Mouse (Mus musculus): ENCODE data around the gene Coro2a. TPM values are rescaled to one million over a fixed set of nuclear protein-coding genes. Genes with fewer than 3 reads are reported as not detected.
"Not testable (repeated sequence)": the region's sequence is repeated elsewhere in the genome, so short reads cannot be mapped to it uniquely, and the experiment has no call there.

Coro2a gene
- polyA plus RNA-seq, 1 experiment from 2014 or later = 4.6 TPM

DNA sequence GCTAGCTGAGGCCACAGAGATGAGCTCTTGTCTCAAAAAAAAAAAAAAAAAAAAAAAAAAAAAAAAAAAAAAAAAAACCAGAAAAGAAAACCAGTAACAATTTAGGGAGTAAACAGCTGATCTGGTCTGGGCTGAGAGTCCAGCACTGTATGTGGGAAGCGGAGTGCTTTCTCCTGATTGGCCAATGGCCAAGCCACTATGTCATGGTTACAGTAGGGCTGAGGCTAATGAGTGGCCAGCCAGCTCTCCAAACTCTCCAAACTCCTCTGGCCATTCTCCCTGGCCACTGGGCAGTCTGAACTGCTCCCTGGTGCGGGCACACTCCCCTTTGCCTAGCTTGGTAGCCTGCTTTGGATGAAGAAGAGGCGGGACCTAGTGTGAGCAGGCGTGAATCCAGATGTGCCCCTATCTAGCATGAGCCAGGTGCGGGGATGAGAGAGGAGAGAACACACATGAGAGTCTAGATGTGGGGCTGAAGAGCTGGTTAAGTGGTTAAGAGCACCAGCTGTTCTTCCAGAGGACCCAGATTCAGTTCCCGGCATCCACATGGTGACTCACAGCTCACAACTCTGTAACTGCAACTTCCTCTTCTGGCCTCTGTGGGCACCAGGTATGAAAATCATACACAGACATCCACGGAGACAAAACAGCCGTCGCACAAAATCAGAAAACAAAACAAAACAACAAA is 10.0 kb downstream of the Coro2a start:
- Histone ChIP-seq H3K4me3 (no peak overlapping the region), H3K4me2 (replicated peaks) (no peak overlapping the region), H3K4me1 (no peaks in the 10 kb centered on the region), H3K9ac (replicated peaks) (no peak overlapping the region), H3K9me3 (no peaks in the 10 kb centered on the region), H3K27me3 (no peaks in the 10 kb centered on the region), H3K36me3 (no peaks in the 10 kb centered on the region), H3K27ac (replicated peaks) (no peak overlapping the region)
- ATAC-seq (replicated peaks) = no peak
- 89% methylated on average over 9 of the region's 9 CpGs for WGBS

DNA sequence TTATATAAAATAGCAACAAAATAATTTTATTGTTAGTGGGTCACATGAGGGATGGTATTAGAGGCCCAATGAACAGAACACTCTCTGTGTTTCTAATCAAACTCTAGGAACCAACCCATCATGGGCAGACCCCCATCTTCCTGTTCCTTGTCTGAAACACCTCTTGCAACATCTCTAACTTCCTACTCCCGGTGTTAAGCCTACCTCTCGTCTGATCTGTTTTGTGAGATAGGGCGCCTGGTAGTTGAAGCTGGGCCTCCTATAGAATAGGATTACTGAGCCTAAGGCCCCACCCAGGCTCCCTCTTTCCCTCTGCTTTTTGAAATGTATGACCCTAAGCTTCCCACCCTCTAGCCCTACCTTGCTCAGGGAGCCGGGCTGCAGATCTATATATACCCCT is 11.2 kb downstream of the Coro2a start:
- Histone ChIP-seq H3K9me3 (no peaks in the 10 kb centered on the region), H3K27ac (replicated peaks) (no peak overlapping the region), H3K9ac (replicated peaks) (no peak overlapping the region), H3K4me2 (replicated peaks) (no peak overlapping the region), H3K27me3 (no peaks in the 10 kb centered on the region), H3K36me3 (no peaks in the 10 kb centered on the region), H3K4me1 (no peaks in the 10 kb centered on the region), H3K4me3 (no peak overlapping the region)
- ATAC-seq (replicated peaks) = no peak
- WGBS = 69% methylated on average over 4 of the region's 4 CpGs

DNA sequence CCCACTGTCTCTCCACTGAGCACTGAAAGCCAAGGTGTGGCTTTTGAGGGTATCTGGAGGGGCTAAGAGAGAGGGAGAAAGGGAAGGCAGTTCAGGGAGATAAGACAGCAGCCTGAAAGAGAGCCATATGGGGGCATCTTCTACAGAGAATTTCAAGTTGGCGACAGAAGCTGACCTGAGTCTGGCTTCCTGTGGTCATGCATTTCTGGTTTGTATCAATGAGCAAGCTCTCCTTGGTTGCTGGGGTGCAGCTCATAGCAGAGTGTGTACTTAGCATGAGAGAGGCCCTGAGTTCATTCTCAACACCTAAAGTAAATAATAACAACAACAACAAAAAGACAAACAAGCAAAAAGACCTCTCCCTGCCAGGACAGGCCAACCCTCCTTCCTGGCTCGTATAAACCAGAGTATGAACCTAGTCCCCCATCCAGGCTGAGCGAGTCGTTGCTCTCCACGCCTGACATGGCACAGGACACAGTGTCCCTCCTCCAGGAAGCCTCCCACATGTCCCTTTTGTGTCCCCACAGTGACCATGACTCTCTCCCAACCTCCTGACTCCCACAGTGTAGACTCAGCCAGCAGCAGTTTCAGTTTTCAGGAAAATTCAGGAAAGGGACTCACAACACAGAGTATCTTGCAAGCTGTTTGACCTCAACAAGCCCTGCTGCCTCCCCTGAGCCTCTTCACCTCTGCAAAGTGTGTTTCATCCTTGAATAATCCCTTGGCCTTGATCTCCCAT is 11.9 kb downstream of the Coro2a start:
- H3K27me3 ChIP-seq = no peaks in the 10 kb centered on the region
- no peak overlapping the region for H3K4me2 ChIP-seq (replicated peaks)
- no peaks in the 10 kb centered on the region for H3K4me1 ChIP-seq
- H3K27ac ChIP-seq (replicated peaks) = no peak overlapping the region
- no peaks in the 10 kb centered on the region for H3K9me3 ChIP-seq
- H3K9ac ChIP-seq (replicated peaks) = no peak overlapping the region
- H3K36me3 ChIP-seq = no peaks in the 10 kb centered on the region
- ATAC-seq (replicated peaks) = no peak
- 84% methylated on average over 5 of the region's 5 CpGs for WGBS
- H3K4me3 ChIP-seq = no peak overlapping the region

DNA sequence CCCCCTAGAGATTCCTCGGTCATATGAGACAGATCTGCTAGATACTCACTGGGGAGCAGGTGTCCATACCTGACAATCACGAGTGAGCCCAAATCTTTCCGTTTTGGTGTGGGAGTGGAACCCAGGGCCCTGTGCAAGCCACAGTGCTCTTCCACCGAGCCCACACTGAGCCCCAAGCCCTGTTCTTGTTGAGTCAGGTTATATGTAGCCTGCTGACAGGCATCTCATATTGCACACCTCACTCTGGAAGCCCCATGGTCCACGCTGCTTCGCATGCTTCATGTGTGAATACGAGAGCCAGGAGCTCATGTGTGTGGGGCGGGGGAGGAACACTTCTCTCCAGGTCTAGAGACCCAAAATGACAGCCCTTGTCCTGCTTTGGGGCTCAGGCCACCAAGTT is 12.9 kb downstream of the Coro2a start:
- ATAC-seq (replicated peaks) = no peak
- H3K4me3 ChIP-seq = no peak overlapping the region
- no peaks in the 10 kb centered on the region for H3K36me3 ChIP-seq
- H3K27ac ChIP-seq (replicated peaks) = no peak overlapping the region
- no peaks in the 10 kb centered on the region for H3K27me3 ChIP-seq
- H3K4me1 ChIP-seq = no peaks in the 10 kb centered on the region
- H3K4me2 ChIP-seq (replicated peaks) = no peak overlapping the region
- H3K9ac ChIP-seq (replicated peaks) = no peak overlapping the region
- no peaks in the 10 kb centered on the region for H3K9me3 ChIP-seq
- 86% methylated on average over 8 of the region's 8 CpGs for WGBS

DNA sequence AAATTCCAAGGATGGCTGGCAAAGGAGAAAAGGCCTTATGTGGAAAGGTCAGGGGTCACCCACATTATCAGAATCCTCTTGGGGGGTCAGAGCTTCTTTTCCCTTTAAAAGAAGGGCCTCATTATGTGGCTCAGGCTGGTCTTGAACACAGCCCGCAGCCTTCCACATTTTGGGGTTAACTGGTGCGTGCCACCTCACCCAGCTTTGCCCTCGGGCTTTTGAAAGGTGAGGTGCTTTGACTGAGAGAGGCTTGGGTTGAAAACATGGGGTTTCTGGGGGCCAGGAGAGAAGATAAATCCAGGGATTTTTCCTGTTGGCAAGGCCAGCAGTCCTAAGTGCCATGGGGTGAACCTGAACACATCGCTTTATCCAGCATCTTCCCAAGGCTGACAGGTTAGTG is 15.5 kb downstream of the Coro2a start:
- H3K4me2 ChIP-seq (replicated peaks) = no peak overlapping the region
- 0 out of 2 replicates have a peak, but pooled peaks cover 4% of the 10 kb centered on the region for H3K9me3 ChIP-seq
- no peak overlapping the region for H3K9ac ChIP-seq (replicated peaks)
- H3K4me1 ChIP-seq = no peaks in the 10 kb centered on the region
- 65% methylated on average over 4 of the region's 4 CpGs for WGBS
- H3K27ac ChIP-seq (replicated peaks) = no peak overlapping the region
- no peak for ATAC-seq (replicated peaks)
- no peaks in the 10 kb centered on the region for H3K36me3 ChIP-seq
- H3K27me3 ChIP-seq = no peaks in the 10 kb centered on the region
- H3K4me3 ChIP-seq = no peak overlapping the region

DNA sequence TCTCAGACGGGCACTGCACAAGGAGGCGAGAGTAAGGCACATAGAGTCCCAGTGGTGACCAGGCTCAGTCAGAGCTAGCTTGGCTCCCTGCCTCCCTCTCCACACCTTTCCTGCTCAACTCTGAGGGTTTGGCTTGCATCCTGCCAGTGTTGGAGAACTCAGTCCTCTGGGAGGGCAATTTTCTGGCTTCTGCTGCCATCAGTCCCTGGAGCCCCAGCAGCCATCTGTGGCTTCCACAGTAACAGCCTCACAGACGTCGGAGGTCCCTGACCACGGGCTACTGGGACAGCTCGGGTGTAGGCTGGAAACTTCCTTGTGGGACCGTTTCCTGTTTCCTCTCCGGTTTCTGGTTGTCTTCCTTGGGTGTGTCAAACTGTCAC is 16.2 kb downstream of the Coro2a start:
- WGBS = 90% methylated on average over 8 of the region's 8 CpGs
- H3K4me1 ChIP-seq = no peaks in the 10 kb centered on the region
- no peak overlapping the region for H3K4me2 ChIP-seq (replicated peaks)
- no peak for ATAC-seq (replicated peaks)
- H3K4me3 ChIP-seq = no peak overlapping the region
- H3K36me3 ChIP-seq = no peaks in the 10 kb centered on the region
- H3K9ac ChIP-seq (replicated peaks) = no peak overlapping the region
- H3K27ac ChIP-seq (replicated peaks) = no peak overlapping the region
- H3K9me3 ChIP-seq = 0 out of 2 replicates have a peak, but pooled peaks cover 4% of the 10 kb centered on the region
- no peaks in the 10 kb centered on the region for H3K27me3 ChIP-seq

DNA sequence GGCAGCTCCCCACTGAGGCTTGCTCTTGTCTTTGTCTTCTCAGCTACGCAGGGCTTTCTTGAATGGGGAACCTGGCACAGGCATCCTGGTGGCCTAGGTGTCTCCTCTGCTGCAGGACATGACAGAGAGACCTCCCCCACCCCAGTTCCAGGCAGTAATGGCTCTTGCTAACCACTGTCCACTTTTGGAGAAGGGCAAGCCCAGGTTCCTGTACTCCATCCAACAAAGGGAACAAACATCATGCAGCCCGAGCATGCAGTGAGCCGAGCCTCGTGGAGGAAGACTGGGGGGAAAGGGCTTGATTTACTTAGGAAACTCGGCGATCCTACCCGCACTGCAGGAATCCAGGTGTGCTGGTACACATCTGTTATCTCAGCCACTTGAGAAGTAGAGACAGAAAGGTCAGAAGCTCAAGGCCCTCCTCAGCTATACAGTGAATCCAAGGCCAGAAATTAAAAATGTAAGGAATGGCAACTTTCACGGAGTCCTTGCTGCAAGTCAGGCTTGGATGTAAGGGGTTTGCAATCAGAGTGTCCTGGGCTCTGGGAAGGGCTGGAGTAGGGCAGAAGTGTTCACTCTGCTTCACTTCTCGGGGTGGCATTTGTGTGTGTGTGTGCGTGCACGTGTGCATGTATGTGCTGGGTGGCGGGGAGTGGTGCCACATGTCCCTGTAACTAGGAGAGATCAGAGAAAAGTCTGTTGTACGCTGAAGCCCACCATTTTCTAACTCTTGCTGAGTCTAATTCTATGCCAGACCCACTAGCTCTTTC is 16.8 kb downstream of the Coro2a start:
- no peak overlapping the region for H3K4me2 ChIP-seq (replicated peaks)
- H3K4me1 ChIP-seq = no peaks in the 10 kb centered on the region
- no peaks in the 10 kb centered on the region for H3K27me3 ChIP-seq
- no peak overlapping the region for H3K4me3 ChIP-seq
- H3K36me3 ChIP-seq = no peaks in the 10 kb centered on the region
- no peak overlapping the region for H3K27ac ChIP-seq (replicated peaks)
- no peak for ATAC-seq (replicated peaks)
- 0 out of 2 replicates have a peak, but pooled peaks cover 4% of the 10 kb centered on the region for H3K9me3 ChIP-seq
- H3K9ac ChIP-seq (replicated peaks) = no peak overlapping the region
- WGBS = 81% methylated on average over 13 of the region's 13 CpGs

DNA sequence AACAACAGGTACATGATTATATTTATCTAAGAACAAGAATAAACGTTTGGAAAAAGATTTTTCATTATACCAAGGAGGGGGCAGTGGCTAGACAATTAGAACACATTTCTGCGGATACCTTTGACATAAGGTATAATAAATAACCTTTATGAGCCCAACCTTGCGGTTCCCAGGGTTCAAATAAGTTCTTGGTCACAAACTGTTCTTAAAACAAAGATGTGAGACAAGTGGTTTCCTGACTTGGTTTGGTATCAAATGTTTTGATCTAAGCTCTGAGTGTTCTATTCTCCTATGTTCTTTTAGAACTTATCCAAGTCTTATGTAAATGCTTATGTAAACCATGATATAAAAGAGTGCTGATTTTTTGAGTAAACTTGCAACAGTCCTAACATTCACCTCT is 17.5 kb downstream of the Coro2a start:
- H3K36me3 ChIP-seq; H3K9ac ChIP-seq (replicated peaks); H3K9me3 ChIP-seq; ATAC-seq (replicated peaks); H3K4me1 ChIP-seq; H3K27me3 ChIP-seq; H3K4me3 ChIP-seq; H3K27ac ChIP-seq (replicated peaks); H3K4me2 ChIP-seq (replicated peaks): not testable (repeated sequence)
- WGBS = 79% methylated on average over 3 of the region's 3 CpGs

DNA sequence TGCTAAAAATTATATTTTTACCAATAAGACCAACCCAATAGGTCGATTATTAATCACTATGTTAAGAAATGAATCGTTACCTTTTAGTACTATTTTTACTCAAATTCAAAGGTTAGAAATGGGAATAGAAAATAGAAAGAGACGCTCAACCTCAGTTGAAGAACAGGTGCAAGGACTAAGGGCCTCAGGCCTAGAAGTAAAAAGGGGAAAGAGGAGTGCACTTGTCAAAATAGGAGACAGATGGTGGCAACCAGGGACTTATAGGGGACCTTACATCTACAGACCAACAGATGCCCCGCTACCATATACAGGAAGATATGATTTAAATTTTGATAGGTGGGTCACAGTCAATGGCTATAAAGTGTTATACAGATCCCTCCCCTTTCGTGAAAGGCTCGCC is 17.9 kb downstream of the Coro2a start:
- not testable (repeated sequence) for H3K27me3 ChIP-seq; H3K36me3 ChIP-seq; H3K4me3 ChIP-seq; H3K4me2 ChIP-seq (replicated peaks); H3K4me1 ChIP-seq; H3K27ac ChIP-seq (replicated peaks); H3K9me3 ChIP-seq; ATAC-seq (replicated peaks); H3K9ac ChIP-seq (replicated peaks)
- WGBS = 89% methylated on average over 2 of the region's 6 CpGs

DNA sequence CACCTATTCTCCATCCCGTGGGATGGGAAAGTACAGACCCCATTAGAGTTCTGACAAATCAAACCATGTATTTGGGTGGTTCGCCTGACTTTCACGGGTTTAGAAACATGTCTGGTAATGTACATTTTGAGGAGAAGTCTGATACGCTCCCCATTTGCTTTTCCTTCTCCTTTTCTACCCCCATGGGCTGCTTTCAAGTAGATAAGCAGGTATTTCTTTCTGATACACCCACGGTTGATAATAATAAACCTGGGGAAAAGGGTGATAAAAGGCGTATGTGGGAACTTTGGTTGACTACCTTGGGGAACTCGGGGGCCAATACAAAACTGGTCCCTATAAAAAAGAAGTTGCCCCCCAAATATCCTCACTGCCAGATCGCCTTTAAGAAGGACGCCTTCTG is 20.0 kb downstream of the Coro2a start:
- not testable (repeated sequence) for H3K27me3 ChIP-seq; H3K4me1 ChIP-seq; H3K27ac ChIP-seq (replicated peaks); H3K4me3 ChIP-seq; H3K4me2 ChIP-seq (replicated peaks); ATAC-seq (replicated peaks); H3K36me3 ChIP-seq; H3K9ac ChIP-seq (replicated peaks); H3K9me3 ChIP-seq
- WGBS = 93% methylated on average over 9 of the region's 9 CpGs

DNA sequence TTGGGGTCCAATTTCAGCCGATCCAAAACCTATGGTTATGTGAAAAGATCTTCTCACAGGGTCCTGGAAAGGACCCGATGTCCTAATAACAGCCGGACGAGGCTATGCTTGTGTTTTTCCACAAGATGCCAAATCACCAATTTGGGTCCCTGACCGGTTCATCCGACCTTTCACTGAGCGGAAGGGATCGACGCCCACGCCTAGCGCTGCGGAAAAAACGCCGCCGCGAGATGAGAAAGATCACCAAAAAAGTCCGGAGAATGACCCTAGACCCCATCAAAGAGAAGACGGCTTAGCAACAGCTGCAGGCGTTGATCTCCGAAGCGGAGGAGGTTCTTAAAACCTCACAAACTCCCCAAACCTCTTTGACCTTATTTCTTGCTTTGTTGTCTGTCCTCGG is 20.4 kb downstream of the Coro2a start:
- H3K9me3 ChIP-seq; ATAC-seq (replicated peaks): not testable (repeated sequence)
- WGBS = 98% methylated on average over 22 of the region's 22 CpGs

DNA sequence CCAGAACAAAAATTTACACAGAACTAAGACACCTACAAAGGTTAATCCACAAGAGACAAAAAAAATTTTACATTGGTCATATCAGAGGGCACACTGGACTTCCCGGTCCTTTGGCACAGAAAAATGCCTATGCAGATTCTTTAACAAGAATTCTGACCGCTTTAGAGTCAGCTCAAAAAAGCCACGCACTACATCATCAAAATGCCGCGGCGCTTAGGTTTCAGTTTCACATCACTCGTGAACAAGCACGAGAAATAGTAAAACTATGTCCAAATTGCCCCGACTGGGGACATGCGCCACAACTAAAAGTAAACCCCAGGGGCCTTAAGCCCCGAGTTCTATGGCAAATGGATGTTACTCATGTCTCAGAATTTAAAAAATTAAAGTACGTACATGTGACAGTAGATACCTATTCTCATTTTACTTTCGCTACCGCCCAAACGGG is 21.2 kb downstream of the Coro2a start:
- not testable (repeated sequence) for H3K4me1 ChIP-seq; H3K27ac ChIP-seq (replicated peaks); H3K9ac ChIP-seq (replicated peaks); H3K36me3 ChIP-seq; H3K9me3 ChIP-seq; H3K4me2 ChIP-seq (replicated peaks); ATAC-seq (replicated peaks); H3K27me3 ChIP-seq; H3K4me3 ChIP-seq
- 92% methylated on average over 15 of the region's 15 CpGs for WGBS

More for the DNA sequence above, 20.4 kb downstream of the Coro2a start:
- not testable (repeated sequence) for H3K4me1 ChIP-seq; H3K36me3 ChIP-seq; H3K4me2 ChIP-seq (replicated peaks); H3K9ac ChIP-seq (replicated peaks); H3K27me3 ChIP-seq; H3K27ac ChIP-seq (replicated peaks); H3K4me3 ChIP-seq

Data from forebrain, embryonic 15.5 days (tissue).